28 mouse cellular contexts compared by ENCODE assay signal in genomic region chr12:51362898-51363297, GRCm38 (mm10).
"Had no signal": no experiment of that assay in that cellular context is flagged by ENCODE, and none has a peak within 500 bp of the region (broad histone marks: within the 10 kb centered on the region; RNA-seq: fewer than 3 reads in every experiment).

No protein-coding gene starts in this region.

- H3K4me1 ChIP-seq: embryonic facial prominence, embryonic 10.5 days; embryonic facial prominence, embryonic 12.5 days; embryonic facial prominence, embryonic 13.5 days; embryonic facial prominence, embryonic 15.5 days; forebrain, embryonic 10.5 days; forebrain, embryonic 12.5 days; forebrain, embryonic 13.5 days; forebrain, embryonic 15.5 days had no signal

- ATAC-seq: forebrain, embryonic 13.5 days; forebrain, embryonic 14.5 days; forebrain, embryonic 15.5 days; forebrain, embryonic 16.5 days; forebrain, postnatal 0 days had no signal

- H3K27ac ChIP-seq: embryonic facial prominence, embryonic 10.5 days; embryonic facial prominence, embryonic 12.5 days; embryonic facial prominence, embryonic 13.5 days; embryonic facial prominence, embryonic 15.5 days; forebrain, embryonic 10.5 days; forebrain, embryonic 12.5 days; forebrain, embryonic 13.5 days; forebrain, embryonic 15.5 days; gastrocnemius, adult 2 months; heart, adult 2 months had no signal

- H3K9me3 ChIP-seq: embryonic facial prominence, embryonic 10.5 days; embryonic facial prominence, embryonic 12.5 days; embryonic facial prominence, embryonic 13.5 days; embryonic facial prominence, embryonic 15.5 days; forebrain, embryonic 10.5 days; forebrain, embryonic 12.5 days; forebrain, embryonic 13.5 days; forebrain, embryonic 15.5 days had no signal

- H3K9ac ChIP-seq: embryonic facial prominence, embryonic 12.5 days; embryonic facial prominence, embryonic 13.5 days; embryonic facial prominence, embryonic 15.5 days; forebrain, embryonic 12.5 days; forebrain, embryonic 13.5 days; forebrain, embryonic 15.5 days; forebrain, postnatal 0 days had no signal

- H3K4me3 ChIP-seq: embryonic facial prominence, embryonic 10.5 days; embryonic facial prominence, embryonic 12.5 days; embryonic facial prominence, embryonic 13.5 days; embryonic facial prominence, embryonic 15.5 days; erythroblast, embryonic 14.5 days; forebrain, embryonic 10.5 days; forebrain, embryonic 12.5 days; forebrain, embryonic 13.5 days; forebrain, embryonic 15.5 days; gastrocnemius, adult 2 months; heart, adult 2 months had no signal

- H3K27me3 ChIP-seq: embryonic facial prominence, embryonic 12.5 days; embryonic facial prominence, embryonic 13.5 days; embryonic facial prominence, embryonic 15.5 days; forebrain, embryonic 12.5 days; forebrain, embryonic 13.5 days; forebrain, embryonic 15.5 days had no signal

- H3K4me2 ChIP-seq: embryonic facial prominence, embryonic 12.5 days; embryonic facial prominence, embryonic 13.5 days; embryonic facial prominence, embryonic 15.5 days; forebrain, embryonic 12.5 days; forebrain, embryonic 13.5 days; forebrain, embryonic 15.5 days had no signal

- DNase-seq: cerebellum, adult 8-10 months; cerebellum, adult 9-10 months; cerebellum, adult 9-11 months; cerebellum, postnatal 10 days; cerebellum, postnatal 14 days; cerebellum, postnatal 25 days; cerebellum, postnatal 36 days; embryo, embryonic 11 days; forebrain, postnatal 0 days; gastrocnemius, adult 2 months; gastrocnemius, postnatal 10 days; gastrocnemius, postnatal 14 days; gastrocnemius, postnatal 25 days; gastrocnemius, postnatal 36 days; heart, adult 11 months; heart, adult 18-20 months; heart, adult 2 months had no signal
